Mouse (Mus musculus) limb, embryonic 15.5 days (tissue): ENCODE results near the gene Cyp2j5. TPM values are rescaled to one million over a fixed set of nuclear protein-coding genes. Genes with fewer than 3 reads are reported as not detected.

Source experiments
- ATAC-seq: fragments of 200-750 bp; cut with Nextera tagmentation; 2 replicates; pipeline ENCODE4 v1.8.0; 2017; ENCODE audit warnings: low read depth, moderate TSS enrichment; ENCODE audit not compliant: insufficient number of reproducible peaks, low FRiP score, low TSS enrichment
- H3K27ac ChIP-seq: fragments of 300-500 bp; sonication (generic); 2 replicates; pipeline ENCODE4 v1.5.1; 2015; ENCODE audit warnings: moderate library complexity, mild to moderate bottlenecking, inconsistent platforms
- H3K27me3 ChIP-seq: fragments of 300-500 bp; sonication (generic); 2 replicates; pipeline ENCODE4 v1.6.1; 2015; ENCODE audit warnings: inconsistent platforms
- H3K36me3 ChIP-seq: fragments of 300-500 bp; sonication (generic); 2 replicates; pipeline ENCODE4 v1.6.1; 2015; ENCODE audit warnings: inconsistent platforms
- H3K4me1 ChIP-seq: fragments of 300-500 bp; sonication (generic); 2 replicates; pipeline ENCODE4 v1.6.1; 2015; ENCODE audit warnings: inconsistent platforms
- H3K4me2 ChIP-seq: fragments of 300-500 bp; sonication (generic); 2 replicates; pipeline ENCODE4 v1.6.1; 2015; ENCODE audit warnings: mild to moderate bottlenecking, inconsistent platforms
- H3K4me3 ChIP-seq: fragments of 300-500 bp; sonication (generic); 2 replicates; pipeline ENCODE4 v1.5.1; 2015; ENCODE audit warnings: mild to moderate bottlenecking, inconsistent platforms
- H3K9ac ChIP-seq: fragments of 300-500 bp; sonication (generic); 2 replicates; pipeline ENCODE4 v1.6.1; 2015; ENCODE audit warnings: inconsistent platforms
- H3K9me3 ChIP-seq: fragments of 300-500 bp; sonication (generic); 2 replicates; pipeline ENCODE4 v1.6.1; 2016; ENCODE audit warnings: inconsistent platforms
- WGBS: fragments of 180-500 bp; shearing (Covaris S2); methylation state at CpG from one replicate; pipeline ENCODE4 v1.1.7; 2015; 5-methylcytosine and 5-hydroxymethylcytosine counted together
- polyA plus RNA-seq: library from polyadenylated mRNA; unstranded; fragments of >200 nt; fragmentation: Nextera tagmentation; extraction: Ambion mirVana; gene quantifications from 2 replicates; pipeline ENCODE4 v1.2.1, GENCODE M21; 2015

Gene Cyp2j5
- not detected in 2 replicates for polyA plus RNA-seq

- H3K4me1 ChIP-seq, result no peaks in the 10 kb centered on the region
- no peaks in the 10 kb centered on the region for H3K27me3 ChIP-seq
- no peak within 1 kb of the TSS for H3K9ac ChIP-seq
- no peak within 1 kb of the TSS for H3K4me3 ChIP-seq
- no peak for ATAC-seq
- no peaks in the 10 kb centered on the region for H3K9me3 ChIP-seq
- 86% methylated on average over 2 of the region's 2 CpGs for WGBS
- no peaks in the 10 kb centered on the region for H3K36me3 ChIP-seq
- no peak within 1 kb of the TSS for H3K4me2 ChIP-seq
- no peak within 1 kb of the TSS for H3K27ac ChIP-seq
These were observed at the start of gene Cyp2j5 for GRCm38 (mm10) chr4:96663991-96664390. Cyp2j5 (minus strand) TSS chr4:96664154.

GRCm38 (mm10) chr4:96705281-96705951, 41.5 kb upstream of the Cyp2j5 start:
- no peaks in the 10 kb centered on the region for H3K36me3 ChIP-seq
- H3K4me1 ChIP-seq, result no peaks in the 10 kb centered on the region
- H3K9ac ChIP-seq, result no peak overlapping the region
- WGBS, result 62% methylated on average over 2 of the region's 2 CpGs
- no peak overlapping the region for H3K4me3 ChIP-seq
- H3K4me2 ChIP-seq, result no peak overlapping the region
- H3K9me3 ChIP-seq, result no peaks in the 10 kb centered on the region
- no peaks in the 10 kb centered on the region for H3K27me3 ChIP-seq
- no peak overlapping the region for H3K27ac ChIP-seq
- ATAC-seq, result no peak

GRCm38 (mm10) chr4:96698218-96698561, 34.2 kb upstream of the Cyp2j5 start:
- ATAC-seq, result no peak
- Histone ChIP-seq H3K4me3 (no peak overlapping the region), H3K4me2 (no peak overlapping the region)

GRCm38 (mm10) chr4:96697511-96698217, 33.7 kb upstream of the Cyp2j5 start:
- H3K27me3 ChIP-seq, result no peaks in the 10 kb centered on the region
- peaks cover 12% of the 10 kb centered on the region; the same call in 1 of the 2 replicates for H3K4me1 ChIP-seq
- H3K4me2 ChIP-seq, result no peak overlapping the region
- H3K36me3 ChIP-seq, result no peaks in the 10 kb centered on the region
- H3K4me3 ChIP-seq, result no peak overlapping the region
- 62% methylated on average over 15 of the region's 15 CpGs for WGBS
- no peak overlapping the region; the same call in 1 of the 2 replicates for H3K27ac ChIP-seq
- no peaks in the 10 kb centered on the region for H3K9me3 ChIP-seq
- peak; percentile 67; the same call in 1 of the 2 replicates for ATAC-seq
- no peak overlapping the region for H3K9ac ChIP-seq

More at GRCm38 (mm10) chr4:96698218-96698561, 34.2 kb upstream of the Cyp2j5 start:
- Histone ChIP-seq H3K4me1 (peaks cover 12% of the 10 kb centered on the region; the same call in 1 of the 2 replicates), H3K36me3 (no peaks in the 10 kb centered on the region), H3K9ac (no peak overlapping the region), H3K27me3 (no peaks in the 10 kb centered on the region), H3K27ac (no peak overlapping the region), H3K9me3 (no peaks in the 10 kb centered on the region)
- WGBS, result 61% methylated on average over 5 of the region's 5 CpGs

GRCm38 (mm10) chr4:96696614-96697360, 32.8 kb upstream of the Cyp2j5 start:
- Histone ChIP-seq H3K36me3 (no peaks in the 10 kb centered on the region), H3K4me3 (0 out of 2 replicates have a peak overlapping the region, but pooled peaks have one; percentile 8), H3K27ac (no peak overlapping the region), H3K27me3 (no peaks in the 10 kb centered on the region), H3K9ac (no peak overlapping the region), H3K9me3 (no peaks in the 10 kb centered on the region), H3K4me1 (peaks cover 12% of the 10 kb centered on the region; the same call in 1 of the 2 replicates), H3K4me2 (peak overlapping the region; percentile 33)
- no peak; the same call in 1 of the 2 replicates for ATAC-seq
- 29% methylated on average over 13 of the region's 13 CpGs for WGBS

- no peaks in the 10 kb centered on the region for H3K36me3 ChIP-seq
- H3K27me3 ChIP-seq, result no peaks in the 10 kb centered on the region
- 41% methylated on average over 2 of the region's 2 CpGs for WGBS
- no peak overlapping the region for H3K9ac ChIP-seq
- no peak overlapping the region for H3K4me3 ChIP-seq
- ATAC-seq, result no peak
- H3K4me1 ChIP-seq, result no peaks in the 10 kb centered on the region
- no peaks in the 10 kb centered on the region for H3K9me3 ChIP-seq
- H3K4me2 ChIP-seq, result no peak overlapping the region
- H3K27ac ChIP-seq, result no peak overlapping the region
These were observed 23.4 kb upstream of the Cyp2j5 start for GRCm38 (mm10) chr4:96687358-96687803.

GRCm38 (mm10) chr4:96683474-96683873, 19.5 kb upstream of the Cyp2j5 start:
- Histone ChIP-seq H3K27me3 (no peaks in the 10 kb centered on the region), H3K9me3 (no peaks in the 10 kb centered on the region), H3K4me1 (no peaks in the 10 kb centered on the region), H3K9ac (no peak overlapping the region), H3K27ac (no peak overlapping the region), H3K36me3 (no peaks in the 10 kb centered on the region), H3K4me3 (no peak overlapping the region), H3K4me2 (no peak overlapping the region)
- ATAC-seq, result no peak
- WGBS, result 27% methylated on average over 2 of the region's 2 CpGs

GRCm38 (mm10) chr4:96680966-96681365, 17.0 kb upstream of the Cyp2j5 start:
- Histone ChIP-seq H3K9me3 (no peaks in the 10 kb centered on the region), H3K27ac (no peak overlapping the region), H3K36me3 (no peaks in the 10 kb centered on the region), H3K9ac (no peak overlapping the region), H3K4me1 (no peaks in the 10 kb centered on the region), H3K27me3 (no peaks in the 10 kb centered on the region), H3K4me3 (no peak overlapping the region), H3K4me2 (no peak overlapping the region)
- no peak for ATAC-seq

- H3K4me3 ChIP-seq, result no peak overlapping the region
- H3K4me2 ChIP-seq, result no peak overlapping the region
- no peak for ATAC-seq
- H3K27ac ChIP-seq, result no peak overlapping the region
- WGBS, result 24% methylated on average over 1 of the region's 1 CpGs
- H3K36me3 ChIP-seq, result no peaks in the 10 kb centered on the region
- H3K9me3 ChIP-seq, result no peaks in the 10 kb centered on the region
- no peaks in the 10 kb centered on the region for H3K27me3 ChIP-seq
- H3K4me1 ChIP-seq, result no peaks in the 10 kb centered on the region
- H3K9ac ChIP-seq, result no peak overlapping the region
These were observed 16.3 kb upstream of the Cyp2j5 start for GRCm38 (mm10) chr4:96680233-96680632.

- no peak overlapping the region for H3K4me2 ChIP-seq
- no peak overlapping the region for H3K9ac ChIP-seq
- no peaks in the 10 kb centered on the region for H3K9me3 ChIP-seq
- 81% methylated on average over 1 of the region's 1 CpGs for WGBS
- no peaks in the 10 kb centered on the region for H3K27me3 ChIP-seq
- no peak overlapping the region for H3K4me3 ChIP-seq
- H3K27ac ChIP-seq, result no peak overlapping the region
- H3K4me1 ChIP-seq, result no peaks in the 10 kb centered on the region
- ATAC-seq, result no peak
- H3K36me3 ChIP-seq, result no peaks in the 10 kb centered on the region
These were observed 907 bp upstream of the Cyp2j5 start for GRCm38 (mm10) chr4:96664668-96665454.

GRCm38 (mm10) chr4:96635455-96635854, 28.5 kb downstream of the Cyp2j5 start:
- H3K4me2 ChIP-seq, result no peak overlapping the region
- ATAC-seq, result no peak

More at GRCm38 (mm10) chr4:96635455-96635854, 28.5 kb downstream of the Cyp2j5 start:
- Histone ChIP-seq H3K4me3 (no peak overlapping the region), H3K27me3 (no peaks in the 10 kb centered on the region), H3K36me3 (no peaks in the 10 kb centered on the region), H3K9me3 (no peaks in the 10 kb centered on the region), H3K9ac (no peak overlapping the region), H3K27ac (no peak overlapping the region), H3K4me1 (no peaks in the 10 kb centered on the region)
- WGBS, result 84% methylated on average over 1 of the region's 1 CpGs
